Mouse (Mus musculus): ENCODE measurements around the gene Glis3. TPM values are rescaled to one million over a fixed set of nuclear protein-coding genes. Genes with fewer than 3 reads are reported as not detected.

Gene Glis3
- polyA plus RNA-seq, 1 experiment, result 0.30 TPM

DNA sequence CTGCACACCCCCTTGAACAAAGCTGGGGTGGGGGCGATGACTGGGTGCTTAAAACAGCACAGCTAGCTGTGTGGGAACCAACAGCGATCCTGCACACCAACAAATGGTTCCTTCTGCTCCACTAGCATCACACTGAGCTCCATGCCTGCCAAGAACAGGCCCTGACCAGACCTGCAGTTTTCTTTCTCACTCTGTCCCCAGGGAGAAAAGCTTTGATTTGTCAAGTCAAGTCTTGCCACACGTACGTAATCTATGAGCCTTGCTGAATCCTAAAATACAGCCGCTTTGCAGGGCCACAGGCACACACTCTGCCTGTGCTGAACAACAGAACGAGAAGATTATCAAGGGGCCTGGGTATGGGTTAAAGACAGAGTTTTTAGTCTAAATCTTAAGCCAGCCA is 71.6 kb downstream of the Glis3 start:
- no peak for DNase-seq (ENCODE audit: low read depth, low spot score)
- 90% methylated on average over 6 of the region's 6 CpGs for WGBS

DNA sequence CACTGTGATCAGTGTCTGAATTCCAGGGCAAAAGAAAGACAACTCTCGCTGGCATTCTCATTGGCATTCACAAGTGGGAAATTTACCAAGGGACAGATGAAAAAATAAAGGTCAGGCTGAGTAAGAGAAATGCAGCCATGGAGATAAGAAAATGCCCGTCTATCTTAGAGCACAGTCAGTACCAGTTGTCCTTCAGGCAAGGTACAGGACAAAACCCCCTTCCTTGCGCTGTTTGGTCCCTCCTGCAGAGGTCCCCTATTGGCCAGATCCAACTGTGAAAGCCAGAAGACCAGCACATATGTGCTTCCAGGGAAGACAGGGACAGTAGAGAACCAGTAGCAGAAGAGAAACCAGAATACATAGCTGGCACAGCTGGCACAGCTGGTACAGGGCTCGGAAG is 79.0 kb downstream of the Glis3 start:
- DNase-seq (ENCODE audit: low read depth, low spot score), result no peak
- WGBS, result 82% methylated on average over 4 of the region's 4 CpGs

DNA sequence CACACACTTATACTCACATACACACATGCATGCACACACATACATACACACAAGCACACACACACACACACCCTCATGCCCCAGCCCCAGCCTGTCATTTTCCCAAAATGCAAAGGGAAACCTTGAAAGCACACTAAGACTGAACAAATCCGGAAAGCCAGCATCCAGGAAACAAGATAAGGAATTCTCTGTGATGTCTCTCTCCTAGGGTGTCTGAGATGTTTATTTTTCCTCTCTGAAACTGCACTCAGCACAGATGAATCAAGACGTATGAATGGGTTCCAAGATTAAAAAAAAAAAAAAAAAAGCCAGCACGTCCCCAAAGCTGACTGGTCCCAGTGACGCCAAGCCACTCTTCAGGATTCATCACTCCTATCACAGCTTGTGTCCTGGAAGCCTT is 85.7 kb downstream of the Glis3 start:
- whole genome bisulfite sequencing, result 21% methylated on average over 4 of the region's 4 CpGs
- DNase-seq (ENCODE audit: low read depth, low spot score), result no peak

DNA sequence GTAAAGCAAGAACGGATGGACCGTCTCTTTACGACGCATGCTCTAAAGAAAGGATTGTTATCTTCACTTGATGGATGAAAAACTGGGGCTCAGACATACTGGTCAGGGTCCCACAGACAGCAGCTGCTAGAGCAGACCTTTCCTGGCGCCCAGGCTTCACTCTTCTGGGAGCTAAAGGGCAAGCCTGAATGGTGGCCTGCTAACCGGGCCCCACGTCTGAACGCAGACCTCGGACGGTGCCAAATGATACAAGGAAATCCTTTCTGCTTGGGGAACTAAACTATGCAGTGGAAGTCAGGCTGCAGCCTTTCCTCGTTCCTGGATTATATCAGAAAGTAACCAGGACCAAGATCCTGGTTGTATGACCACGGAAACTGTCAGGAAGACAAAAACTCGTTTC is 86.9 kb downstream of the Glis3 start:
- WGBS, result 34% methylated on average over 13 of the region's 13 CpGs
- DNase-seq (ENCODE audit: low read depth, low spot score), result peak; percentile 33

DNA sequence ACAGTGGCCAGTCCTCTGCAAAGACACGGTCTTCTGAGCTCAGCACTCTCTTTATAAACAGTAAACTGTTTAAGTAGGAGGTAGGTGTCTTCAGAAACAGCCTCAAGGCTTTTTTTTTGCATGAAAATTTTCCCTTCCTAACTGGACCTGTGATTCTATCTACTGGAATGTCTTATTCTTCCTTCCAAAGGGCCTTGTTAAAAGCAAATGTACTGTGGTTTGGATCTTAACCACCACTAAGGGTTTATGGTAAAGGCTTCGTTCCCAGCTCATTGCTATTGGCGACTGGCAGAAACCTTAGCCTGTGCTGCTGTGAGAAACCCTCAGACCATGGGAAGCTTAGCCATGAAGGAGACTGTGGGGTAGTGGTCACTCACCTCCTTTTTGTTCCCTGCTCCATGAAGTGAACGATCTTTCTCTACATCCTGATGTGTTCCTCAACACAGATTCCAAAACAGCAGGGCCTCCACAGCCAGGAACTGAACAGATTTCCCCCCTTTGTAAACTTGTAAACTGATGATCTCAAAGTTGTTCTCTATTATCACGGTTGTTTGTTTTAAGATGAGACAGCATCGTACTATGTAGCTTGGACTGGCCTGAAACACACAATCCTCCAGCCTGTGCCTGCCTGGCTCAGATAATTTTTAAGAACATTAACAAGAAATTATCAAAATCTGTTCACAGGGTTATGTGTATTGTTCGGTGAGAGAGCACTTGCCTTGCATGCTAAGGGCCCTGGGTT is 88.0 kb downstream of the Glis3 start:
- WGBS, result 81% methylated on average over 7 of the region's 7 CpGs
- no peak for DNase-seq (ENCODE audit: low read depth, low spot score)

DNA sequence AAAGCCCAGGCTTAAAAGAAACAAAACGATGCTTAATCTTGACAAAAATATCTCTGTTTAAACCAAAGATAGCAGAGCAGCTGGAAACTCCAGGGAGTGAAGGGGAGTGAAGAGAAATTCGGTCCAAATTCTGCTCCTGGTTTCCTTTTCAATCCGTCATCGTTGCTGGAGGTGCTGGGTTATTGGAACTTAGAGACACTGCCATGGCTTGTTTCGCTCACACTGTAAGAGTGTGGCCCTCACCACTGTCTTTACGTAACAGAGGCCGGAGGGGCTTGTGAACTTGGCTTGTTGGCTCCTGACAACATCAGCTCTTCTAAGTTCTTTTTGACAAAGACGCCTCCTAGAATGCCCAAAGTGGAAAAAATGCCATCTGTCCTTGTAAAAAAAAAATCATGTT is 99.4 kb downstream of the Glis3 start:
- 73% methylated on average over 8 of the region's 8 CpGs for WGBS
- DNase-seq (ENCODE audit: low read depth, low spot score), result no peak

DNA sequence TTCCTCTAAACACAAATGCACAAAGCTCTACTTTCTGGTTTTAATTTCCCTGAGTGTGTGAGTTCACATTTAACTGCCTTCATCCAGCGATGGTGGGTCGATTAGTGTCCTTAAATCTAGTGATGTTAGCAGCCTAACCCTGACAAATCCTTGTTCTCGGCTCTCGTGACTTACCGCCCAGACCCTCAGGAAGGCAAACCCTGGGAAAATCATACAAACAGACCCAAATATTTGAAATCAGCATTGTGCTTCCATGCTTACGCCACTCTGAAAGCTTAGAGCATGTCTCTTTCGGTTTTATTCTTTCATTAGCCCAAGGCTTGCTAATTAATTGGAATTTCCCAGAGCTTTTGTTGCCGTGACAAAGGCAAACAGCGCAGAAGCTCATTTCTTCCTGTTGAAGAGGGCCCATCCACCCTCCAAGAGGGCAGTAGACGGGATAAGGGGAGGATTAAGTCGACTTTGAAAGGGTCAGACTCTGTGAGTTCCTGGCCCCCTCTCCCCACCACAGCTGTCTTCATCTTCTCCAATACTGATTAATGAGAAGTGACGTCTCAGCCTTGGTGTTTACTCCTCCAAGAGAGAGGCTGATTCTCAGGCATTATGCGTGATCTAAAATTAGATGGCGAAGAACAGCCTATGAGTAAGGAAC is 100.0 kb downstream of the Glis3 start:
- WGBS, result 70% methylated on average over 14 of the region's 14 CpGs
- DNase-seq (ENCODE audit: low read depth, low spot score), result no peak

DNA sequence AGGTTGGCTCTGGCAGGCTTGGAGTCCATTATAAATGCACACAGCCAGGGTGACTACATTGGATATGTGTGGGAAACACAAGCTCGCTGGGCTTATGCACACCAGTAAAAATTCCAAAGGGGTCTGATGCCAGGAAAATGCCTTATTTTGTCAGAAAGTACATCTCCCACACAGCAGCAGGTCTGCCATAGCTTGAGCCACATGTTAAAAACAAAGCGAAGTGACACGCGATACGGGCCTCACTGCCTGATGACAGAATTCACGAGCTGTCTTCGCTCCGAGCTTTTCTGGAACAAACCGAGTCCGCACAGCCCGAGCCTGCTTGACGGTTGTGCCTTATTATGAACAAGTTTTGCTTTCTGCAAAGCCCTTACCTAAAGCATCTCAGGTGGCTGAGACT is 102.9 kb downstream of the Glis3 start:
- WGBS, result 94% methylated on average over 12 of the region's 12 CpGs
- DNase-seq (ENCODE audit: low read depth, low spot score), result no peak

DNA sequence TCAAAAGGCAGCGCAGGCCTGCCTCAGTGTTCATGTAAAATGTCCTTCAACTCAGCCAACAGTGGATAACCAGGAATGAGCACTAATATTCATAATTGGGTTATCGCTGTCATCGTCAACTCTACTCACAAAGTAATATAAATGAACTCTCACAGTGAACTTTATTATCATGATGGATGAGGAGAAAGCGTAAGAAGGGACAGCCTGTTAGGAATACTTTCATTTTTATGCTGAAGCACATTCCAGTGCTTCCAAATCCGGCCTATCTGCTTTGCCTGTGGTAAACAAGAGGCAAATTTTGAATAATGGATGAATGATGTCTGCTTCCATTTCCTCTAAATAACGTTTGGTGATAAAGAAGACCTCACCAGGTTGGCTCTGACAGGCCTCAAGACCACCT is 103.3 kb downstream of the Glis3 start:
- WGBS, result 79% methylated on average over 6 of the region's 6 CpGs
- DNase-seq (ENCODE audit: low read depth, low spot score), result no peak

DNA sequence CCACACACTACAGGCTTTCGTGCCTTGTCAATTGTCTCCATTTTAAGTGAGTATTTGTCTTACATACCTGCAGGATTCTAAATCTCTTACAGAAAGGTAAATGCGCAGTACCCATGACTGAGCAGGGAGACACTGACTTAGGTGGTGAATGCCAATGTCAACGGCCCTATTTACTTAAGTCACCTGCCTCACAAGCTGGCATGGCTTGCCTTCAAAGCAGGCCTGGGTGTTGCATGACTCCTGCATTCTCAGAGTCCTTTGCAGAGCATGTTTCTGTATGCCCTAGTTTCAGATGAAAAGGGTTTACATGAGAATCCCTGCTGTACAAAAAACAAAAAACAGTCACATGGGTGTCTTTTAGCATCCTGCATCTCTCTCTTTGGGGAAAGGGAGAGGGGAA is 106.2 kb downstream of the Glis3 start:
- DNase-seq (ENCODE audit: low read depth, low spot score), result no peak
- WGBS, result 71% methylated on average over 3 of the region's 3 CpGs

DNA sequence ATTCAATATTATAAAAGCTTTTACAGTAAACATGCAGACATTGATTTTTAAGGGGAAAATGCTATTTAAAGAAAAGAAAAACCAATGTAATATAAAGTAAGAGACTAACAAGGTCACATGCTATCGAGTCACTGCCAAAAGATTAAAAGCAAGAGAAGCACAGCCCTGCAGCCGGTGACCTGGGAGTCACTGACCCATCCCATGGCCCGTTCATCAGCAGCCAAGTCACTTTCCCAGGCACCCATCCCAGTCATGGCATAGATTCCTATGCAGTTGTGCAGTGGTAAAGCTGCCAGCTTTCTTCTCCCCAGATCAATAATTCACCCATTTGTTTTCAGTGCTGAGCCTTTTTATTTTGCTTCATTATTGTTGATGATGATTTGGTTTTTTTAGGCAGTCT is 110.0 kb downstream of the Glis3 start:
- WGBS, result 54% methylated on average over 3 of the region's 3 CpGs
- DNase-seq (ENCODE audit: low read depth, low spot score), result no peak

DNA sequence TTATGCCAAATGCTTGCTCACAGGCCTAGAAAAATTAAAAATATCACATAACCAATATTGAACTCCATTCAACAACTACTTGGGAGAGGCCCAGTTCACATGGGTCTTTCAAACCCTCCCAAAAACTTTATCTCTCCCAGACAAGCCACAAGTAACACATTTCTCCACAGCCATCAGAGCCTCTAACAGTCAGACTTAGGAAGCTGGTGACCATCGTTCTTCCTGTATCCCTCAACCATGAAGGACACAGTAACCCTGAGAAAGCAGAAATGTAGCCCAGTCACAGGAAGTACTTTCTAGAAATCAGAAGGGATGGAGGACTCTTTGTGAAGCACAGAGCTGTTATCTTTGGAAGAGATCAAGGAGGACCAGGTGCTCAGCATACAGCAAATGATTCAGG is 112.8 kb downstream of the Glis3 start:
- 78% methylated on average over 1 of the region's 1 CpGs for WGBS
- DNase-seq (ENCODE audit: low read depth, low spot score), result no peak

DNA sequence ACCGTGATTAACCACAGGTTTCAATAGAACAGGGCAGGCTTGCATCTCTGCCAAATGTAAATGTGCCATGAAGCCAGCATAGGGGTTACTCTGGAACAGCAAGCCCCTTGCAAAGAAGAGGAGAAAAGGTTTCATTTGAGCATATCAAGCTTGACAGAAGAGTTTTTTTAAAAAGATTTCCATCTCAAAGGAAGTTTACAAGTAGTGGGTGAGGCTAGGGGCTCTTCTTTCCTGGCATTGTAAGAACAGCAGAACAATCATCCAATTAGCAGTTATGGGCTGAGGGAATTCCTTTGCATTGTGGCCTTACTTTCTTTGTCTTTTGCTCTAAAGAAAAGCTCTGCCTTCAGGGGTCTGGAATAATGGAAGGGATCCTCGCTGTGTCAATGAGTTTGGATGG is 113.3 kb downstream of the Glis3 start:
- DNase-seq (ENCODE audit: low read depth, low spot score), result no peak
- 65% methylated on average over 2 of the region's 2 CpGs for WGBS

DNA sequence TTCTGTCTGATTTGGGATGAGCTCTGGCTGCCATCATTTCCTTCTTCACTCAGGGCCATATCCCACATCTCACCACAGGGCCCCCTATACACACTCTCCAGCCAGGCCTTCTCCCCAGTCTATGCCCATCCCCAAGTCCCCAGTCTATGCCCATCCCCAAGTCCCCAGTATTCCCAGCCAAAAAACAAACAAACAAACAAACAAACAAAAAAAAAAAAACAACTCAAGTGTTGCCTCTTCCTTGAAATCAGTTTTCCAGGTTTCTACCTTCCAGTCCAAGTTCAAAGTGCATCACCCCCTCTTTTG is 118.2 kb downstream of the Glis3 start:
- DNase-seq (ENCODE audit: low read depth, low spot score), result no peak

DNA sequence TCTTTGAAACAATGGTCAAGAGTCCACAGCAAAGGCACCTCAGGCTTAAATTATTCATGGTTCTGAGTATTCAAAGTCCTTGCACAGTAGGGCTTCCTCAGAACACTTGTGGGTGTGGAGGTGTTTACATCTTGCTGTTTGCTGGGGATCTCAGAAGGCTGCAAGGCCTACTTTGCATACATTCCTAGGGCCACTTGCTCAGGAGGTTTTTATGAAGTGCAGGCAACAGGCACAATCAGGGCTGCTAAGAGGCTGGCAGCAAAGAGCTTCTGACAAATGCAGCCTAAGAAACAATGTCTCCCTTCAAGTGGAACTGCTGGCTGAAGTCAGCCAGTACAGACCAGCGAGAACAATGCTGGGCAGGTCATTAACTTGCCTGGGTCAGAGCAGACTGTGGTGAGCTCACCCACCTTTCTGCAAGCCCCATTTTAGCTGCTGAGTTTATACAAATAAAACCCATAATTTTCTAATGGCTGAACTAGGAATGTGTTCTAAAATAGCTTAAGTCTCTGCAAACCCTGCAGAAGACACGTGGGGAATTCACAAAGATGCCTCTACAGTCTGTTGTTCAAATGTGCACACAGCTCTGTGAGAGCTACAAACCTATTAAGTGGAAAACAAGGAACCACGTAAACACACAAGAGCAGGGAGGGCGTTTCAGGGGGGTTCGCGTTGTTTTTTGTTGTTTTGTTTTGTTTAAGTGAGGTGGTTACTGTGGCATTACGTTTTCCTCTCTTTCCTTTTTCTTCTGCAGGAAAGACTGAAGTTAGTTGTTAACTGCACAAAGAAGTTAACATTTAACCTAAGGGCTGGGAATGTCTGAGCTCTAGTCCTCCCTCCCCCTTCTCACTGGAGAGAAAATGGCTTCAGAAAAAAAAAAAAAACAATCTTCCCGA is 118.8 kb downstream of the Glis3 start:
- 21% methylated on average over 8 of the region's 8 CpGs for WGBS
- peak; percentile 11 for DNase-seq (ENCODE audit: low read depth, low spot score)

DNA sequence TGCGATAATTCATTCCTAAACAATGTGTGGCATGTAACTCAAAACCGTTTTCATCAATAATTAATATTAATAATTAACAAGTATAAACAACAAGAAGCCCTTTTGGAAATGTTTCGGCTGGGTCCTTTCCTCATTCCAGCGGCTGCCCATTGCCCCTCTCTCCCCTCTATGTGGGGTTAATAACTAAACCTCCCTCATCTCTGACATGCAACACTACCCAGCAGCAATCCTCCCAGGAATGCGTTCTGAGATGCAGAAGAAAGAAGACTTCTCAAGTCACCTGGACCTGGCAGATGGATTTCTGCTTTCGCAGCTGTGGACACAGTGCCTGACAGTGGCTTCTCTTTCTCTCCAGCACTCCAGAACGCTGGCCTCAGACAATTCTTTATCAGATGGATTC is 120.0 kb downstream of the Glis3 start:
- no peak for DNase-seq (ENCODE audit: low read depth, low spot score)
- WGBS, result 79% methylated on average over 7 of the region's 7 CpGs

DNA sequence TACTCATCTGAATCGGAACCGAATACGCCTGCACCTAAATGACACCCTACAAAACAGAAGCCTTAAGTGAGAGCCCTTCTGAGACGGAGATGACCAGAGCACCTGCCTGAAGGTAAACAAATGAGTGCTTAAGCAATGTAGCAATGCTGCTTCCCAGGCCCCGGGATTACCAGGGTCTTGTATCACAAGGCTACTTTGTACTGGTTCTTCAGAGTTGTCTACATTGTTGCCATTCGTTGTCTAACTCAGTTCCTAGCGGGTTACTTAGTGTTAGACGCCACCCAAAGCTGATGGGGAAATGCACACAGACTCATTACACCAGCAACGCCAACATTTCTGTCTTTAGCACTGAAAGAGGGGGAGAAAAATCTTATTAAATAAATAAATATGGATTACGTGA is 120.5 kb downstream of the Glis3 start:
- DNase-seq (ENCODE audit: low read depth, low spot score), result no peak
- 73% methylated on average over 10 of the region's 10 CpGs for WGBS

DNA sequence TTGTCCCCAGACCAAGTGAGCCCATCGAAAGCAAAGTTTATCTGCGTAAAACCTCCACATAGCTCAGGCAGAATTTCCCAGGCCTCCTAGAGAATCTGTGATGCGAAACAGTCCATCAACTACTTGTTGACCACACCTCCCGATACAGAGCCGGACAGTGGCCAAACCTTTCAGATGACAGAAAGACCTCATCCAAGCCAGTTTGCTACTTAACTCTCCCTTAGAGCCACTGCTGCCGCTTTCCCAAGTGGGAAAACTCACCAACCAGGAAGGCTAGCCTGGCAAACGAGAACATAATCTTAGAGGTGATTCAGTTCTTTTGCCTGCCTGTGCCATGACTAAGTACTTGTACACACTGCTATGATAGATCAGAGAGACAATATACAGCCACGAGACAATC is 121.2 kb downstream of the Glis3 start:
- 70% methylated on average over 8 of the region's 8 CpGs for WGBS
- no peak for DNase-seq (ENCODE audit: low read depth, low spot score)

DNA sequence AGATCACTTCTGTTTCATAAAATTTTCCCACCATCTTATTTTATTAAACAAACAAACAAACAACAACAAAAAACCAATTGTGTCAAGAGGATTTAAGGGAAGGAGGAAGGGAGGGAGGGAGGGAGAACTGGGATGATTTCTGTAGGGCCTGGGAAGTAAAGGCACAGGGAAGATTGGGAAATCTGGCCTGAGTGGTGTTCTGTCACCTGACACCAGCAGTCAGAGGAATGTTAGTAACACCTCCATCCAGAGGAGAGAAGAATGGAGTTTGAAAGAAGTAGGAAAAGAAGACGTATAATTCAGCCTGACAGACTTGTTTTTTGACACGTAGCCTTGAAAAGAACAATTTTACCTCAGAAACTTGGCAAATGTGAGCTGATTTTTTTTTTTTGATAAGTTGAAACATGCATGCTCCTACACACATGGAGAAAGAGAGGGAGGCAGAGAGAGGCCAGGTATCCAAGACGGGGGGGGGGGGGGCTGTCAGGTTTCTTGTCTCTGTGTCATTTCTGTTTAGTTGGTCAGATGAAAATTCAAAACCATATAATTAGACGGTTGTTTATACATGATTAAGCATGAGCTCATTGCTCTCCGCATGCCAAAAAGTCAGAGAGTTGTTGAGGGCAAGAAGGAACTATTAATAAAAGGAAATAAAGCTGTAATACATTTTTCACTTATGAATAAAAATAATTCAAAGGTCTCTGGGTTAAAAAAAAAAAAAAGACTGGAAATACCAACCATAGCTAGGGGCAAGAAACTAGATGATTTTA is 122.1 kb downstream of the Glis3 start:
- WGBS, result 79% methylated on average over 5 of the region's 5 CpGs
- no peak for DNase-seq (ENCODE audit: low read depth, low spot score)

Measured in large intestine, adult 2 months (tissue).